Mouse (Mus musculus) embryonic facial prominence, embryonic 14.5 days (tissue): Measurements from ENCODE around the gene Cald1. TPM values are rescaled to one million over a fixed set of nuclear protein-coding genes. Genes with fewer than 3 reads are reported as not detected.

Experiments
- ATAC-seq: fragments of 200-750 bp; cut with Nextera tagmentation; 2 replicates; pipeline ENCODE4 v1.8.0; 2017; ENCODE audit warnings: low read depth, moderate number of reproducible peaks, moderate TSS enrichment
- DNase-seq: peaks from one replicate; pipeline ENCODE4 v3.0.0-alpha.2; 2015; ENCODE audit warnings: low spot score
- H3K27ac ChIP-seq: fragments of 300-500 bp; sonication (generic); replicated peaks from 2 replicates; pipeline ENCODE4 v1.5.1; 2014; ENCODE audit warnings: low read depth, mild to moderate bottlenecking, low read length, moderate library complexity
- H3K27me3 ChIP-seq: fragments of 300-500 bp; sonication (generic); replicated peaks from 2 replicates; pipeline ENCODE4 v1.6.1; 2014; ENCODE audit warnings: low read length; ENCODE audit not compliant: control insufficient read depth, insufficient read depth
- H3K36me3 ChIP-seq: fragments of 300-500 bp; sonication (generic); 2 replicates; pipeline ENCODE4 v1.6.1; 2014; ENCODE audit warnings: low read length, mixed read lengths; ENCODE audit not compliant: control insufficient read depth, insufficient read depth
- H3K4me1 ChIP-seq: fragments of 300-500 bp; sonication (generic); 2 replicates; pipeline ENCODE4 v1.6.1; 2014; ENCODE audit warnings: antibody characterized with exemption, low read length; ENCODE audit not compliant: control insufficient read depth, insufficient read depth
- H3K4me2 ChIP-seq: fragments of 300-500 bp; sonication (generic); 2 replicates; pipeline ENCODE4 v1.6.1; 2014; ENCODE audit warnings: low read depth, mild to moderate bottlenecking, low read length, moderate library complexity, mixed read lengths
- H3K4me3 ChIP-seq: fragments of 300-500 bp; sonication (generic); 2 replicates; pipeline ENCODE4 v1.5.1; 2014; ENCODE audit warnings: low read depth, mild to moderate bottlenecking, low read length
- H3K9ac ChIP-seq: fragments of 300-500 bp; sonication (generic); 2 replicates; pipeline ENCODE4 v1.6.1; 2014; ENCODE audit warnings: low read depth, mild to moderate bottlenecking, low read length, moderate library complexity, mixed read lengths
- H3K9me3 ChIP-seq: fragments of 300-500 bp; sonication (generic); 2 replicates; pipeline ENCODE4 v1.6.1; 2016; ENCODE audit warnings: low read length; ENCODE audit not compliant: control insufficient read depth
- WGBS: fragments of 180-500 bp; shearing (Covaris S2); extraction: QIAGEN DNeasy Blood & Tissue Kit; methylation state at CpG from one replicate; pipeline ENCODE4 v1.1.7; 2014; 5-methylcytosine and 5-hydroxymethylcytosine counted together
- polyA plus RNA-seq: library from polyadenylated mRNA; unstranded; fragments of >200 nt; fragmentation: Nextera tagmentation; extraction: Ambion mirVana; gene quantifications from 2 replicates; pipeline ENCODE4 v1.2.1, GENCODE M21; 2014

The Cald1 gene
- polyA plus RNA-seq, 1 experiment from 2014 or later, result 227 TPM

- Histone ChIP-seq H3K9ac (no peak overlapping the region), H3K27me3 (no peaks in the 10 kb centered on the region), H3K4me1 (peaks cover 4% of the 10 kb centered on the region; the same call in 1 of the 2 replicates), H3K4me3 (no peak overlapping the region), H3K27ac (no peak overlapping the region), H3K4me2 (no peak overlapping the region), H3K9me3 (no peaks in the 10 kb centered on the region), H3K36me3 (peaks cover 7% of the 10 kb centered on the region; the same call in 1 of the 2 replicates)
- no peak for ATAC-seq
- WGBS, result 79% methylated on average over 4 of the region's 4 CpGs
- DNase-seq, result no peak
These were observed 66.0 kb downstream of the Cald1 start for GRCm38 (mm10) chr6:34664291-34664690.

- no peak overlapping the region for H3K27ac ChIP-seq
- no peak for ATAC-seq
- no peak for DNase-seq
These were observed 66.4 kb downstream of the Cald1 start for GRCm38 (mm10) chr6:34664749-34665148.

GRCm38 (mm10) chr6:34668739-34669254, 70.5 kb downstream of the Cald1 start:
- no peak overlapping the region for H3K4me3 ChIP-seq
- no peaks in the 10 kb centered on the region for H3K27me3 ChIP-seq
- DNase-seq (no peak), ATAC-seq (no peak)
- no peak overlapping the region for H3K9ac ChIP-seq
- 83% methylated on average over 5 of the region's 5 CpGs for WGBS
- no peak overlapping the region for H3K27ac ChIP-seq
- H3K9me3 ChIP-seq, result no peaks in the 10 kb centered on the region
- peaks cover 7% of the 10 kb centered on the region; the same call in 1 of the 2 replicates for H3K4me1 ChIP-seq
- H3K4me2 ChIP-seq, result no peak overlapping the region
- no peaks in the 10 kb centered on the region for H3K36me3 ChIP-seq

More at GRCm38 (mm10) chr6:34664749-34665148, 66.4 kb downstream of the Cald1 start:
- H3K4me1 ChIP-seq, result peaks cover 8% of the 10 kb centered on the region; the same call in 1 of the 2 replicates
- no peak overlapping the region for H3K4me3 ChIP-seq
- 65% methylated on average over 5 of the region's 5 CpGs for WGBS
- no peaks in the 10 kb centered on the region for H3K27me3 ChIP-seq
- no peak overlapping the region for H3K4me2 ChIP-seq
- no peak overlapping the region for H3K9ac ChIP-seq
- no peaks in the 10 kb centered on the region for H3K9me3 ChIP-seq
- H3K36me3 ChIP-seq, result peaks cover 7% of the 10 kb centered on the region; the same call in 1 of the 2 replicates

- H3K36me3 ChIP-seq, result no peaks in the 10 kb centered on the region
- no peak overlapping the region for H3K9ac ChIP-seq
- 61% methylated on average over 1 of the region's 1 CpGs for WGBS
- H3K9me3 ChIP-seq, result no peaks in the 10 kb centered on the region
- H3K27me3 ChIP-seq, result no peaks in the 10 kb centered on the region
- H3K4me2 ChIP-seq, result no peak overlapping the region
- ATAC-seq (no peak), DNase-seq (peak; percentile 27)
- no peak overlapping the region for H3K27ac ChIP-seq
- peaks cover 7% of the 10 kb centered on the region; the same call in 1 of the 2 replicates for H3K4me1 ChIP-seq
- no peak overlapping the region for H3K4me3 ChIP-seq
These were observed 73.1 kb downstream of the Cald1 start for GRCm38 (mm10) chr6:34671355-34671754.

- Histone ChIP-seq H3K36me3 (no peaks in the 10 kb centered on the region), H3K4me2 (no peak overlapping the region), H3K4me1 (0 out of 2 replicates have a peak, but pooled peaks cover 7% of the 10 kb centered on the region), H3K4me3 (no peak overlapping the region), H3K9me3 (no peaks in the 10 kb centered on the region), H3K9ac (no peak overlapping the region), H3K27ac (no peak overlapping the region), H3K27me3 (no peaks in the 10 kb centered on the region)
- DNase-seq (no peak), ATAC-seq (no peak)
- WGBS, result 90% methylated on average over 7 of the region's 7 CpGs
These were observed 76.1 kb downstream of the Cald1 start for GRCm38 (mm10) chr6:34674416-34674815.

GRCm38 (mm10) chr6:34674897-34675296, 76.6 kb downstream of the Cald1 start:
- Histone ChIP-seq H3K4me3 (no peak overlapping the region), H3K9me3 (no peaks in the 10 kb centered on the region), H3K9ac (no peak overlapping the region), H3K27ac (no peak overlapping the region), H3K4me1 (0 out of 2 replicates have a peak, but pooled peaks cover 2% of the 10 kb centered on the region), H3K36me3 (no peaks in the 10 kb centered on the region), H3K4me2 (no peak overlapping the region), H3K27me3 (no peaks in the 10 kb centered on the region)
- WGBS, result 72% methylated on average over 10 of the region's 10 CpGs
- no peak for DNase-seq
- ATAC-seq, result no peak

- Histone ChIP-seq H3K9ac (no peak overlapping the region), H3K36me3 (no peaks in the 10 kb centered on the region), H3K9me3 (no peaks in the 10 kb centered on the region), H3K27me3 (no peaks in the 10 kb centered on the region), H3K4me3 (no peak overlapping the region), H3K4me2 (no peak overlapping the region), H3K27ac (peak overlapping the region; percentile 46), H3K4me1 (peaks cover 35% of the 10 kb centered on the region)
- no peak for ATAC-seq
- DNase-seq, result no peak
- 61% methylated on average over 8 of the region's 8 CpGs for WGBS
These were observed 83.8 kb downstream of the Cald1 start for GRCm38 (mm10) chr6:34682126-34682525.

- peak overlapping the region; percentile 40 for H3K4me2 ChIP-seq
- 8% methylated on average over 8 of the region's 8 CpGs for WGBS
- DNase-seq (peak; percentile 86), ATAC-seq (peak; percentile 44; the same call in 1 of the 2 replicates)
- peaks cover 13% of the 10 kb centered on the region; the same call in 1 of the 2 replicates for H3K36me3 ChIP-seq
- no peak overlapping the region for H3K4me3 ChIP-seq
- no peaks in the 10 kb centered on the region for H3K9me3 ChIP-seq
- H3K27me3 ChIP-seq, result no peaks in the 10 kb centered on the region
- peaks cover 35% of the 10 kb centered on the region for H3K4me1 ChIP-seq
- H3K9ac ChIP-seq, result peak overlapping the region; percentile 28; the same call in 1 of the 2 replicates
- H3K27ac ChIP-seq, result peak overlapping the region; percentile 86
These were observed 86.6 kb downstream of the Cald1 start for GRCm38 (mm10) chr6:34684886-34685285.

- no peak for DNase-seq
- peaks cover 18% of the 10 kb centered on the region for H3K4me1 ChIP-seq
- no peak overlapping the region for H3K27ac ChIP-seq
- no peak for ATAC-seq
- H3K36me3 ChIP-seq, result peaks cover 19% of the 10 kb centered on the region; the same call in 1 of the 2 replicates
- 67% methylated on average over 2 of the region's 2 CpGs for WGBS
- H3K27me3 ChIP-seq, result no peaks in the 10 kb centered on the region
- H3K4me2 ChIP-seq, result no peak overlapping the region
- H3K4me3 ChIP-seq, result no peak overlapping the region
- no peaks in the 10 kb centered on the region for H3K9me3 ChIP-seq
- H3K9ac ChIP-seq, result no peak overlapping the region
These were observed 90.7 kb downstream of the Cald1 start for GRCm38 (mm10) chr6:34688971-34689370.
